Mouse (Mus musculus): ENCODE measurements around the gene Wap. TPM values are rescaled to one million over a fixed set of nuclear protein-coding genes. Genes with fewer than 3 reads are reported as not detected.

The Wap gene
- total and polyA plus RNA-seq, 2 experiments from 2014 or later, result not detected

DNA sequence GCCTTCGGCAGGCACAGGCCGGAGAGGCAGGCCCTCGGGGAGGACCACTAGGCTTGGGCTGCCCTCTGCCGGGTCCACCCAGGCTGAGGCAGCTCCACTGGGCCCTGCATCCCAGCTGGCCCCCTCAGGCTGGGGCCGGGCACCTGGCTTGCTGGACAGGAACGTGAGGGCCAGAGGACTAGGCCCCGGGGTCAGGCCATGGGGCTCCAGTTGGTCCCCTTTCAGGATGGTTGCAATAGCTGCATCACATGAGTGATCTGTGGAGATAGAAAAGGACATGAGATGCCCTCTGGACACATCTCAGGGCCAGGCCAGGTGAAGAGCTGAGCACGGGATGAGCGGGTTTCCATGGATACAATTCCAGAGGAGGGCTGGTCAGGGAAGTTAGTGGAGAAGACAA lies 35.8 kb downstream of the Wap start:
- Histone ChIP-seq H3K9ac (replicated peaks; ENCODE audit: low read length, poor library complexity, severe bottlenecking) (no peak overlapping the region), H3K27ac (ENCODE audit: low read depth, low read length) (peak overlapping the region; percentile 38; the same call in 1 of the 2 replicates), H3K4me3 (ENCODE audit: low read depth, low read length) (no peak overlapping the region), H3K9me3 (ENCODE audit: low read length) (no peaks in the 10 kb centered on the region), H3K4me2 (ENCODE audit: low read depth, low read length, poor library complexity, severe bottlenecking) (peak overlapping the region; percentile 87), H3K4me1 (ENCODE audit: insufficient read depth, low read length) (peaks cover 37% of the 10 kb centered on the region), H3K27me3 (ENCODE audit: insufficient read depth, low read length) (no peaks in the 10 kb centered on the region), H3K36me3 (ENCODE audit: insufficient read depth, low read length) (peaks cover 29% of the 10 kb centered on the region)
- DNase-seq (ENCODE audit: low spot score) (no peak), ATAC-seq (ENCODE audit: low FRiP score) (no peak)
- WGBS, result 75% methylated on average over 9 of the region's 9 CpGs
- no peak for TF ChIP-seq CTCF (IDR thresholded peaks at IDR 0.05)

DNA sequence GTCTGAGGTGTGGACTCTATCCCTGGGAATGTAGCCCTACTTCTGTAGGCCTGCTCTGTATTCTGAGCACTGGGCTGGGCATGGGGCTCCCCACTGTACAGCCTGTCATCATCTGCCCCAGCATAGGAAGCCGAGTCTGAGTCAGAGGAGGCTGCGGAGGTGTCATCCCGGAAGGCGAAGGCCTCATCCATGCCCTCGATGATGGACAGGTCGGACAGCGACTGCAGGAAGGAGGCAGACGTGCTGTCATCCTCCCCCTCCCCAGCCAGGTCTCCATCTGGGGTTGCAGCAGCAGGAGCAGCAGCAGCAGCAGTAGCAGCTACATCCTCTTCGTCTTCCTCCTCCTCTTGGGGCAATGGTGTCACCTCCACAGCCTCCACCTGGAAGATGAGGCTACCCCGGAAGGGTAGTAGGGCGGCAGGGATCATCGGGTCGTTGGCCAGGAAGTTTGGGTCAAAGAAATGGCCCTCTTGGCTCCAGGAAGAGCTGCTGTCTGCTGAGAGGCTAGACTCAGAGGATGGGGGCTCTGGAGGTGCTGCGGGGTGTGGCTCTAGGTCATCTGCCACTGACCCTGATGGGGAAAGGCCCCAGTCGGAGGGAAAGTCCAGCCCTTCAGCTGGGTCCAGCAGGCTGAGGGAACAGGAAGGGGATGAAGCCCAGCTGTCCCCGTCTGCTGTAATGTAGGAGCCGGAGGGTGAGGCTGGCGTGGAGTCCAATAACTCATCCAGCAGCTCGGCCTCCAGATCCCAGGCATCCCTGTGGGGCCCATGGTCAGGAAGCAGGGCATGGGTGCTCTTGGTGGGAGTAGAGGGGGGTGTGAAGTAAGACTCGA lies 36.6 kb downstream of the Wap start:
- no peak for TF ChIP-seq CTCF (IDR thresholded peaks at IDR 0.05)
- Histone ChIP-seq H3K9ac (replicated peaks; ENCODE audit: low read length, poor library complexity, severe bottlenecking) (no peak overlapping the region), H3K4me2 (ENCODE audit: low read depth, low read length, poor library complexity, severe bottlenecking) (no peak overlapping the region), H3K27me3 (ENCODE audit: insufficient read depth, low read length) (no peaks in the 10 kb centered on the region), H3K4me1 (ENCODE audit: insufficient read depth, low read length) (peaks cover 37% of the 10 kb centered on the region), H3K9me3 (ENCODE audit: low read length) (no peaks in the 10 kb centered on the region), H3K27ac (ENCODE audit: low read depth, low read length) (0 out of 2 replicates have a peak overlapping the region, but pooled peaks have one; percentile 38), H3K4me3 (ENCODE audit: low read depth, low read length) (no peak overlapping the region), H3K36me3 (ENCODE audit: insufficient read depth, low read length) (peaks cover 32% of the 10 kb centered on the region)
- 83% methylated on average over 20 of the region's 20 CpGs for WGBS
- DNase-seq (ENCODE audit: low spot score), result no peak
- no peak for ATAC-seq (ENCODE audit: low FRiP score)

DNA sequence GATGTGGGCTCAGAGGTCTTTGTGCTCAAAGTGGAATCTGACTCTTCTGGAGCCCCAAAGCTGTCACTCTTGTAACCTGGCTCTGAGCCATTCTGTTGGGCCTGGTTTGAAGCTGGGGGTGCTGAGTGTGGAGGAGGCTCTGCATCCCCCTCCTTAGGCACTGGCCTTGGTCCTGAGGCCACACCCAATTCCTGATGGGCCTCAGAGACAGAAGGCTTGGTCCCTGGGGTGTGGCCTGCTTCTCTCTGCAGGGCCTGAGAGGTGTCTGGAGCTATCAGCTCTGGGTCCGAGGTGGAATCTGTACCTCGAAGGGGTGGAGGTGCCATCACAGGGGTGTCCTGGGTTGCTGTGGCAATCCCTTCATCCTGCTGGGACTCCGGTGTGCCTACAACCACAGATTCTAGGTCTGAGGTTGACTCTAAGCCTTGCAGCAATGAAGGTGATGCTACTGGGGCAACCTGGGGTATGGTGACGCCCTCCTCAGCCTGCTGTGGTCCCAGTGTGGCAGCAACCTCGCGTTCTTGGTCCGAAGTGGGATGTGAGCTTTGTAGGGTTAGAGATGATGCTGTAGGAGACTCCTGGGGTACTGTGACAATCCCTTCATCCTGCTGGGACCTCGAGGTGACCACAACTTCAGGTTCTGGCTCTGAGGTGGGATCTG lies 38.0 kb downstream of the Wap start:
- Histone ChIP-seq H3K4me2 (ENCODE audit: low read depth, low read length, poor library complexity, severe bottlenecking) (no peak overlapping the region), H3K4me1 (ENCODE audit: insufficient read depth, low read length) (peaks cover 29% of the 10 kb centered on the region), H3K27ac (ENCODE audit: low read depth, low read length) (0 out of 2 replicates have a peak overlapping the region, but pooled peaks have one; percentile 18), H3K4me3 (ENCODE audit: low read depth, low read length) (no peak overlapping the region), H3K9me3 (ENCODE audit: low read length) (no peaks in the 10 kb centered on the region), H3K9ac (replicated peaks; ENCODE audit: low read length, poor library complexity, severe bottlenecking) (no peak overlapping the region), H3K36me3 (ENCODE audit: insufficient read depth, low read length) (peaks cover 41% of the 10 kb centered on the region), H3K27me3 (ENCODE audit: insufficient read depth, low read length) (no peaks in the 10 kb centered on the region)
- 88% methylated on average over 8 of the region's 8 CpGs for WGBS
- no peak for TF ChIP-seq CTCF (IDR thresholded peaks at IDR 0.05)
- no peak for ATAC-seq (ENCODE audit: low FRiP score)
- DNase-seq (ENCODE audit: low spot score), result no peak

DNA sequence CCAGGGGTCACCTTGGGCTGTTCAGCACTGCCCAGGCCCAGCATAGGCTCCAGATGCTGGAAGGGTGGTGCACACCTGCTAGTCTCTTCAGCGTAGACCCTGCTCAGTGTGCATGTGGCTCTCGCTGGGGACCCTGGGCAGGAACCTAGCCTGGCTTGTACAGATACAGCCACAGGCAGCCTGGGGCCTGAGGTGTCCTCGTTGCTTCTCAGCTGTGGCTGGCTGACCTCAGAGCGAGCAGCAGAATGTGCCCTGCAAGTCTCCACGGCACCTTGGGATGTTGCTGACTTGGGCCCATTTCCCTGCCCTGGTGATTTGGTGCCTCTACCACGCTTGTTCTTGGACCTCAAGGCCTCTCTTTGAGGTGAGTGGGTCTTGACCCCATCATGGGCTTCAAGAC lies 38.6 kb downstream of the Wap start:
- peaks cover 46% of the 10 kb centered on the region for H3K36me3 ChIP-seq (ENCODE audit: insufficient read depth, low read length)
- ATAC-seq (ENCODE audit: low FRiP score) (peak; percentile 5; the same call in 1 of the 2 replicates), DNase-seq (ENCODE audit: low spot score) (no peak)
- no peaks in the 10 kb centered on the region for H3K9me3 ChIP-seq (ENCODE audit: low read length)
- no peak overlapping the region; the same call in 1 of the 2 replicates for H3K4me2 ChIP-seq (ENCODE audit: low read depth, low read length, poor library complexity, severe bottlenecking)
- H3K9ac ChIP-seq (replicated peaks; ENCODE audit: low read length, poor library complexity, severe bottlenecking), result 0 out of 2 replicates have a peak overlapping the region, but pooled peaks have one; percentile 59
- 85% methylated on average over 6 of the region's 6 CpGs for WGBS
- no peaks in the 10 kb centered on the region for H3K27me3 ChIP-seq (ENCODE audit: insufficient read depth, low read length)
- no peak overlapping the region; the same call in 1 of the 2 replicates for H3K4me3 ChIP-seq (ENCODE audit: low read depth, low read length)
- peaks cover 29% of the 10 kb centered on the region for H3K4me1 ChIP-seq (ENCODE audit: insufficient read depth, low read length)
- TF ChIP-seq CTCF (IDR thresholded peaks at IDR 0.05), result no peak
- peak overlapping the region; percentile 71 for H3K27ac ChIP-seq (ENCODE audit: low read depth, low read length)

DNA sequence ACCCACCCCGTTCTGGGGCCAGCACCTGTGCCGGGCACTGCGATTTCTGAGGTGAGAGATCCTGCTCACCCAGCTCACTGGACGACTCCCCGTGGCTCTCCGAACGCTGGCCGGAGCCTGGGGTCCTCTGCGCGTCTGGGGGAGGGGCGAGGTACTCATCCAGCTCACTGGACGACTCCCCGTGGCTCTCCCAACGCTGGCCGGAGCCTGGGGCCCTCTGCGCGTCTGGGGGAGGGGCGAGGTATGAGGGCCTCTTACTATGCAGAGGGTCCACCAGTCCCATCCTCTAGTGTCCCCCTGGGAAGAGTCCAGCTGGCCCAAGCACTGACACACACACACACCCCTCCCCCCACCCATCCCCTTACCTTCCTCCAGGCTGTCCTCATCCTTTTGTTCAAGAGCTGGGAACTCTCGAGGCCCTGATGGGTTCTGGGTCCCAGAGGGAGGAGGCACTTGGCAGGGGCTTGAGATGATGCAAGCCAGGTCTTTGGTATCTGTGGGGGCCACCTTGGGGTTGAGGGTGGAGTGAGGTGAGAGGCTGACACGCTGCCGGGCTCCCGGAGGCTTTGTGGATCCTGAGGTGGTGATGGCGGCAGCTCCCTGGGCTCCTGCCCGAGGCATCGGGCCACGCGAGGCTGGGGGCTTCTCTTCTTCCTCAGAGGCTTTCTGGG lies 39.3 kb downstream of the Wap start:
- Histone ChIP-seq H3K4me3 (ENCODE audit: low read depth, low read length) (peak overlapping the region; percentile 11; the same call in 1 of the 2 replicates), H3K9ac (replicated peaks; ENCODE audit: low read length, poor library complexity, severe bottlenecking) (peak overlapping the region; percentile 59), H3K4me1 (ENCODE audit: insufficient read depth, low read length) (peaks cover 29% of the 10 kb centered on the region), H3K27ac (ENCODE audit: low read depth, low read length) (peak overlapping the region; percentile 71), H3K4me2 (ENCODE audit: low read depth, low read length, poor library complexity, severe bottlenecking) (peak overlapping the region; percentile 46), H3K36me3 (ENCODE audit: insufficient read depth, low read length) (peaks cover 53% of the 10 kb centered on the region), H3K27me3 (ENCODE audit: insufficient read depth, low read length) (no peaks in the 10 kb centered on the region), H3K9me3 (ENCODE audit: low read length) (no peaks in the 10 kb centered on the region)
- no peak for TF ChIP-seq CTCF (IDR thresholded peaks at IDR 0.05)
- ATAC-seq (ENCODE audit: low FRiP score), result peak; percentile 2; the same call in 1 of the 2 replicates
- WGBS, result 11% methylated on average over 24 of the region's 27 CpGs
- DNase-seq (ENCODE audit: low spot score), result no peak
